Mouse (Mus musculus): ENCODE results near the gene Rbp1. TPM values are rescaled to one million over a fixed set of nuclear protein-coding genes. Genes with fewer than 3 reads are reported as not detected.

The Rbp1 gene
- polyA plus RNA-seq, 1 experiment = 2.2 TPM

DNA sequence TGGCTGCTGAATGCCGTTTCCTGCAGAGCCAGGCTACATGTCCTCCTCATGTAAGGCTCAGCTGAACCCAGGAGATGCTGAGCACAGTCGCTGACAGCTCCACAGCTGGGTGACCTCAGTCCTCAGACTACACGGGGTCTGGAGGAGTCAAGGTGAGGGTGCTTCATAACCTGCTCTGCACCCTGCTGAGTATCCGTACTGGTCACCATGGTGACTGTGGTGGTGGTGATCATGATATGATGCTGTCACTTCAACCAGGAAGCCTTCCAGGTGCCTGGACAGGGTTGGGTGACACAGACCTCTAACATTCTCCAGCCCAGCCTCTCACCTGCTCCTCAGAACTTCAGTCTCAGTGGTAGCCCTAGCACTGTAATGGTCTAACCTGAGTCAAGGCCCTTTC lies 15.1 kb downstream of the Rbp1 start:
- Histone ChIP-seq H3K4me1 (ENCODE audit: control insufficient read depth, insufficient read depth, insufficient read length, low read length) (no peaks in the 10 kb centered on the region), H3K4me3 (ENCODE audit: insufficient read depth, low read depth, low read length) (no peak overlapping the region), H3K27ac (replicated peaks; ENCODE audit: low read depth, low read length) (no peak overlapping the region)

DNA sequence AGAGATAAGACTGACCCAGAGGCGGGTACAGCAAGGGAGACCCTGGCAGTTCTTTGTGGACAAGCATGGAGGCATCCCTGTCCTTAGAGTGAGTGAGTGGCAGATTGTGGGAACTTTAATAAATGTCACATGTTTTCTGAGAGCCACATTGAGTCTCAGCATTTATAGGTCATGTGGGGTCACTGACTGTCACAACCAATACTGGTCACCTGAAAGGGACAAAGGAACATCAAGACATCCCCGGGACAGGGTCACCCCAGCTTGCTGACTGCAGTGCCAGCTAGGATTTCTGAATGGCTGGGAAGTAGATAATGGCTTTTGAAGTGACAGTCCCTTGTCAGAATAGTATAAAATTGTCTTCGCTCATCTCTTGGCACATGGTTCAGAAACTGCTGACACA lies 16.3 kb downstream of the Rbp1 start:
- Histone ChIP-seq H3K4me3 (ENCODE audit: insufficient read depth, low read depth, low read length) (no peak overlapping the region), H3K4me1 (ENCODE audit: control insufficient read depth, insufficient read depth, insufficient read length, low read length) (no peaks in the 10 kb centered on the region), H3K27ac (replicated peaks; ENCODE audit: low read depth, low read length) (no peak overlapping the region)

DNA sequence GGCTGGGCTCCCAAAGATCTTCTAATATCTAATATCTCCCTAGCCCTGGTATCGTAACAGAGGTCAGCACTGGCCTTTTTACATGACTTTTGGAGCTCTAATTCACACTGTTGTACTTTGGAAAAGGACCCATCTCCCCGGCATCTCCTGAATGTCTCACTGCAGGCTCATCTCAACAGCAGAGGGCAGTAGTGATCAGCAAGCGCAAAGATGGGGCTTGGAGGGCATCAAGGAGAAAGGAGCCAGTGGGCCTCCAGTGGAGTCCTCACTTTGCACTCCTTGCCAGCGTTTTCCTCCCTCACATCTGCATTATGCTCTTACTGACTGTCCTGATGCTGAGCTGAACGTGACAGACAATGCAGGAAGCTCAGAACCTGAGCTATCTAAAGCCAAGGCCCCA lies 19.9 kb downstream of the Rbp1 start:
- Histone ChIP-seq H3K4me3 (ENCODE audit: insufficient read depth, low read depth, low read length) (no peak overlapping the region), H3K4me1 (ENCODE audit: control insufficient read depth, insufficient read depth, insufficient read length, low read length) (no peaks in the 10 kb centered on the region), H3K27ac (replicated peaks; ENCODE audit: low read depth, low read length) (no peak overlapping the region)

DNA sequence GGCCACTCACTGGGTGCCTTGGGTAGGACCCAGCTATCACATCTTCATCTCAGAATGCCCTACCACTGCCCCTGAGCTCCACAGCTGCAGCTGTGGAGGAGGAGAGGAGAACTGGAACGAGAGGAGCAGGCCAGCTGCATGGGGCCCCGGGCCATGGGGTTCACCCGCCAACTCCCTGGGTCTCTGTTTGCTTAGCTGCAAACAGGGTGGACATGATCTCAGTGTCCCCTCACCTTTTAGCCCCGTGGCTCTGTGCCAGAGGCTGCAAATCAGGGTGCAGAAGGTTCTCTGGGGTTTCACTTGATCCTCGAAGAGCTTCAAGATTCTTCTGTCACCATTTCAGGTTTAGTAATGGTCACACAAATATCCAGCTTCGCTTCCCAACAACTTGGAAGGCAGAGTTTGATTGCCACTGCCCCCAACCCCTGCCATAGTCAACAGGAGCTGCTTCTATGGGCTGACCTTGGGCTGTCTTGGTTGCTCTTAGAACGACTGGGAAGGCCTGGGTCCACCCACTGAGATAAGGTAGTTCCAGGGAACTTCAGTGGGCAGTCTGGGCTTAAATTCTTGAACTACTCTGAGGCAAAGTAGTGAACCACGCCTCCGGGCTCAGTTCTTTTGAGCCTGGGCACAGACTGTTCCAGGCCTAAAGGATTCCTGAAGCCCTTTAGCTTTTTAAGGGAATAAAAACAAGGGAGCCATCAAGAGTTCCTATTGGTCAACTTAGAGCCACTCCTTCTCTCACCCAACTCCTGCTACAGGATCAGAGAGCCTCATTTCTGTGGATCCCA lies 22.8 kb downstream of the Rbp1 start:
- H3K4me3 ChIP-seq (ENCODE audit: insufficient read depth, low read depth, low read length) = no peak overlapping the region
- no peak overlapping the region for H3K27ac ChIP-seq (replicated peaks; ENCODE audit: low read depth, low read length)
- no peaks in the 10 kb centered on the region for H3K4me1 ChIP-seq (ENCODE audit: control insufficient read depth, insufficient read depth, insufficient read length, low read length)

DNA sequence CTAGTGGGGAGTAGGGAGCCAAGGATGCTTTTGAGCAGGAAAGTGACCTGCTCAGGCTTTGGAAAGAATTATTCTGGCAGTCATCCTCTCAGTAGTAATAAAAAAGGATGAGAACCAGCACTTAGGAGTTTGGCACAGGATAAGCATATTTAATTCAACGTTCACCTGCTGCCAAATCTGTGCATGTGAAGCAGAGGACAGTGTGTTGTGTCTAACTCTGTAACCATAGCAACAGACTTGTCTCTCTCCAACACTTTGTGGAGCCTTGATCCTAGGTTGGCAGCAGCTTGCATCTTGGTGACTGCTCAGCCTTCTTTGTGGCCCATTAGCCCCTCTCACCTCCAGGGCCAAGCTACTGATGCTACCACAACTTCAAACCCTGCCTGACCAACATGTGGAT lies 28.2 kb downstream of the Rbp1 start:
- Histone ChIP-seq H3K27ac (replicated peaks; ENCODE audit: low read depth, low read length) (no peak overlapping the region), H3K4me1 (ENCODE audit: control insufficient read depth, insufficient read depth, insufficient read length, low read length) (no peaks in the 10 kb centered on the region), H3K4me3 (ENCODE audit: insufficient read depth, low read depth, low read length) (no peak overlapping the region)

DNA sequence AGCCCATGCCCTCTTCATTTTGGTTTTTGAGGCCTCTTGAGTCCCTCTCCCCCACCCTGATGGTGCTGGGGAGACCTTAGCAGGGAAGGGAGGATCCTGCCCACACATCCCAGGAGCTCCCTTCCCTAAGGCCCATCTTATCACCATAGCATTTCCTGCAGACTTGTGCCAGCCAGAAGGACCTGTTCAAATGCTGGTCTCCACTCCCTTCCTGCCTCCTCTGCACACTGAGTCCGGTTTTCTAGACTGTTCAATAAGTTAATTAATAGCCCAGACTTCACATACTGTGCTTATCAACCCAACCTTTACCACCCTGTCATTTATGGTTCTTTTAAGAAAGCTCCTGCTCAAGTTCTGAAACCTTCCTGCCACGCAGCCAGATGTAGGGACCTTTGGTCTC lies 43.9 kb downstream of the Rbp1 start:
- H3K27ac ChIP-seq (replicated peaks; ENCODE audit: low read depth, low read length) = no peak overlapping the region
- H3K4me1 ChIP-seq (ENCODE audit: control insufficient read depth, insufficient read depth, insufficient read length, low read length) = no peaks in the 10 kb centered on the region
- H3K4me3 ChIP-seq (ENCODE audit: insufficient read depth, low read depth, low read length) = no peak overlapping the region

DNA sequence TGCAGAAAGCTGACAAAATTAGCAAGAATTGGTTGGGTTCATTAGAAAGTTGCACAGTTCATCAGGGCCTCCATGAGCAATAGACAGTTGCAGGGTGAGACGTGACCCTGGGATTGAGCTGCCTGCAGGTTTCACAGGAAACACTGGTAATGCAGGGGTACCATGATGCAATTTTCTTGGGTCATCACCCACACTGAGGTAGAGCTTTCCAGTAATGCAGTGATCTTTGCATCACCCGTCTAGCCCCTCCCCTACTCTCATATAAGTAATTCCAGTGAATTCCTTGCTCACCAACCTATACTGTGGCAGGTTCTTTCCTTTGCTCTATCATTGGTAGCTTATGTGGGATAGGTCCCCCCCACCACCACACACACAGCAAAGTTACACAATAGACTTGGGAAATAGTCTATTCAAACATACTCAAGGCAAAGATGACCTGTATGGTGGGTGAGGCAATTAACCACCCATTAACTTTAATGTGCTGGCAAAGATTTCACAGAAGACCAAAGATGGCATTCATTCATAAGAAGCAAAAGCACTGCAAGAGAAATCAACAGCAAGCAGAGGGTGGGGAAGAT lies 57.5 kb downstream of the Rbp1 start:
- H3K27ac ChIP-seq (replicated peaks; ENCODE audit: low read depth, low read length) = no peak overlapping the region
- H3K4me3 ChIP-seq (ENCODE audit: insufficient read depth, low read depth, low read length) = no peak overlapping the region
- no peaks in the 10 kb centered on the region for H3K4me1 ChIP-seq (ENCODE audit: control insufficient read depth, insufficient read depth, insufficient read length, low read length)

DNA sequence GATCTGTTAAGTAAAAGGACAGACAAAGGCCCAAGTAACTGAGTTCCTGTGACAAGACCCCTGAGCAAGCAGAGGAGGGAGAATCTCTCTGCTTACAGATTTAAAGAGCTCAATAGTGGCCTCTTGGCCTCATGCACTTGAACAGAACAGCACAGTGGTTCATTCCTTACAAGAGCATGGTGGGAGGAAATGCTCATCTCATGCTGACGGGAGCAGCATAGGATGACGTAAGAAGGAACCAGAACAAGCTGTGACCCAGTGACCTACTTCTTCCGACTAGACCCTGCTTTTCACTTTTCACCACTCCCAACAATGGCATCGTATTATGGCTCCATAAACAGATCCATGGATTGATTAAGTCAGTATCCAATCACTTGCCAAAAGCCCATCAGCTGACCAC lies 59.5 kb downstream of the Rbp1 start:
- Histone ChIP-seq H3K4me3 (ENCODE audit: insufficient read depth, low read depth, low read length) (no peak overlapping the region), H3K4me1 (ENCODE audit: control insufficient read depth, insufficient read depth, insufficient read length, low read length) (no peaks in the 10 kb centered on the region), H3K27ac (replicated peaks; ENCODE audit: low read depth, low read length) (no peak overlapping the region)

DNA sequence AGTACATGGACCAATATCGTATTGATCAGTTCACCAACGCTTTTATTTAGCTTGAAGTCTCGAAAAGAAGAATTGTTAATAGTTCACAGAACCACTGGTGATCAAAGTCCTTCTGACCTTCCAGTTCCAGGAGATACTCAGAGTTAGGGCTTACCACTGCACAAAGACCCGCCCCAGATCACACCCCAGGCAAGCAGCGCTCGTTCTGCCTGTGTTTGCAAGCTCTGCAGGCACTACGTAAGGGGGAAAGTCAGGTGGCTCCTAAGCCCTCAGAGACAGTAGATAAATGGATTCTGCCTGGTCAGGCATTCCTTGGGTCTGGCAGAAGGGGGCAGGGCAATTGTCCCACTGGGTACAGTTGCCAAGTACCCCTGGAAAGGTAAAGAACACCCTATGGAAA lies 62.3 kb downstream of the Rbp1 start:
- Histone ChIP-seq H3K4me3 (ENCODE audit: insufficient read depth, low read depth, low read length) (no peak overlapping the region), H3K4me1 (ENCODE audit: control insufficient read depth, insufficient read depth, insufficient read length, low read length) (no peaks in the 10 kb centered on the region), H3K27ac (replicated peaks; ENCODE audit: low read depth, low read length) (no peak overlapping the region)

DNA sequence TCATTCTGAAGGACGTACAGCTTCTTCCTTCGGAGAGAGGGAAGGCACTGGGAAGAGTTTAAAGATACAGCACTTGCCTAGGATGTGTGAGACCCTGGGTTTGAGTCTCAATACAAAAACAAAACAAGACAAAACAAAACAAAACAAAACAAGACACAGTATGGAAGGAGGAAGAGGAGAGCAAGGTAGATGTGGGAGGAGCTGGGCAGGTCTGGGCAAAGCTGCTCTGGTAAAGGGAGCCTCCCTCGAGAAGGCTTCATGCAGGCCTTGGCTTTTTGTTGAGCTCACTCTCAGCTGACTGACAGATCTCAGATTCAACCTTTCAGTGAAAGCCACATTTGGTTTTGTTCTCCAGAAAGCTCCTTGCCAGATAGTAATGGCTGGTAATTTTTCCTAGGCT lies 63.1 kb downstream of the Rbp1 start, which contains the start of gene Rbp2:
Rbp2 (plus strand) TSS at position 301 of the 400 bp plus-strand sequence.
- Histone ChIP-seq H3K4me1 (ENCODE audit: control insufficient read depth, insufficient read depth, insufficient read length, low read length) (no peaks in the 10 kb centered on the region), H3K27ac (replicated peaks; ENCODE audit: low read depth, low read length) (no peak within 1 kb of the TSS), H3K4me3 (ENCODE audit: insufficient read depth, low read depth, low read length) (no peak within 1 kb of the TSS)

DNA sequence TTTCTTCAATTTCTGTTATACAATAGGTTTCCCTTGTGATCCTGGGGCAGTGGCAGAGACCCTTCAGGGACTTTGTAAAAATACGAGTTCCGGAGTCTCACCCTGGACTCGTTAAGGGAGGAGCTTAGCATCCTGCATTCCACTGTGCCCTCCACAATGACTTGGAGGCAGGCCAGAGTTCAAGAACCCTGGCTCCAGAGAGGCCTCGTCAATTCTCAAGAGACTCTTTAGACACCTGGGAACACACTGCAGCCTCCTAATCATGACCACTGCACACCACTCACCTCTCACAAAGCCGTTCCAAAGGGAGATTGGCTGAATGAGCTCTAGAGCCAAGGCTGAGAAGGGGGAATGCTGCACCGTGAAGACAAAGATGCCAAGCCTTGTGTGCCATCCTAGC lies 64.5 kb downstream of the Rbp1 start:
- Histone ChIP-seq H3K27ac (replicated peaks; ENCODE audit: low read depth, low read length) (no peak overlapping the region), H3K4me1 (ENCODE audit: control insufficient read depth, insufficient read depth, insufficient read length, low read length) (no peaks in the 10 kb centered on the region), H3K4me3 (ENCODE audit: insufficient read depth, low read depth, low read length) (no peak overlapping the region)

DNA sequence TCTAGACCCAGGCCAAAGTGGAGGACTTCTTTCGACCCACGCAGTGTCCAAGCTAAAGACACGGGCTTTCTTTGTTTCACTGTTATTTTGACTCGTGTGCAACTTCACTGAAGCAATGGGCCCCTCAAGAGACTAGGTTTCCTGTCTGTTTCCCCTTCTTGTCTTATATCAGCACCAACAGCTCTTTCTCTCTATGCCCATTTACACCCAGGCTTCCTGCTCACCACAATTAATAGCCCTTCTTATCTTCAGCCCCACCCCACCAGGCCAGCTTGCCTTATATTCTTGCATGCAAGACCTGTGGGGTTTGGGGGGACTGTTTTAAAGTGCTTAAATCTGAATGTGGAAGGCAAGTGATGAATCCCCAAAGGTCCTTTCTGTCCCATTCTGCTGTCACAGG lies 66.8 kb downstream of the Rbp1 start:
- Histone ChIP-seq H3K27ac (replicated peaks; ENCODE audit: low read depth, low read length) (no peak overlapping the region), H3K4me1 (ENCODE audit: control insufficient read depth, insufficient read depth, insufficient read length, low read length) (no peaks in the 10 kb centered on the region), H3K4me3 (ENCODE audit: insufficient read depth, low read depth, low read length) (no peak overlapping the region)

DNA sequence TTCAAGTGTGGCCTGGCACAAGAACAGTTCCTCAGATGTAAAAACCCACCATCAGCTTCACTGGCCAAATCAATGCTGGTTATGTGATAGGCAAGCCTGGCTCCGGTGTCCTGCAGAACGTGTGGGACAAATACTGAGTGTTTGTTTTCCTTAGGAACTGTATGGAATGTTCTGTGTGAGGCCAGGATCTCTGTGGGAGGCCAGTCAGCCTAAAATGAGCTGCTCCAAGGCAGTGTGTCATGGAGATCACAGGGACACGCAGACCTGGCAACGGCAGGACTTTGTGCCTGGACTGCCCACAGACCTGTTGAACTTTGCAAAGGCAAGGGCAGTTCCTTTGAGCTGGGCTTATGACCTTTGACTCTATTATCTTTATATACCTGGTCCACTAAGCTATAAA lies 67.4 kb downstream of the Rbp1 start:
- no peak overlapping the region for H3K4me3 ChIP-seq (ENCODE audit: insufficient read depth, low read depth, low read length)
- no peaks in the 10 kb centered on the region for H3K4me1 ChIP-seq (ENCODE audit: control insufficient read depth, insufficient read depth, insufficient read length, low read length)
- no peak overlapping the region for H3K27ac ChIP-seq (replicated peaks; ENCODE audit: low read depth, low read length)

DNA sequence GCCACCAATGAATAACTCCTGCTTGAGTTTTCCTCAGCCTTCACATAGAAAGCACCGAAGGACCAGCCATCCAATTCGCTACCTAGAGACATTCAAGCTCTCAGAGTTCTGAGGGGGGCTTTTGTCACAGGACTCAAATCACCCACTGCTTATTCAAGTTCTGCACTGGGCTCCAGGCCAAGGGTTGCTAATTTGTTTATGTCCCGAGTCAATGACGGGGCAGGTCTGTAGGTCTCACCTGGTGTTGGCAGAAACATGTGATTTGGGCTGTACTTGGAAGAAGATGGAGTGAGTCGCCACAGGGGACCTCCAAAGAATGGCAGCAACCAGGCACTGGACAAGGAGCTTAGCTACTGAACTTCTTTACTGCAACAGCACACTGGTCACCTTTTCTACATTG lies 68.3 kb downstream of the Rbp1 start:
- H3K4me1 ChIP-seq (ENCODE audit: control insufficient read depth, insufficient read depth, insufficient read length, low read length) = no peaks in the 10 kb centered on the region
- H3K4me3 ChIP-seq (ENCODE audit: insufficient read depth, low read depth, low read length) = no peak overlapping the region
- no peak overlapping the region for H3K27ac ChIP-seq (replicated peaks; ENCODE audit: low read depth, low read length)

DNA sequence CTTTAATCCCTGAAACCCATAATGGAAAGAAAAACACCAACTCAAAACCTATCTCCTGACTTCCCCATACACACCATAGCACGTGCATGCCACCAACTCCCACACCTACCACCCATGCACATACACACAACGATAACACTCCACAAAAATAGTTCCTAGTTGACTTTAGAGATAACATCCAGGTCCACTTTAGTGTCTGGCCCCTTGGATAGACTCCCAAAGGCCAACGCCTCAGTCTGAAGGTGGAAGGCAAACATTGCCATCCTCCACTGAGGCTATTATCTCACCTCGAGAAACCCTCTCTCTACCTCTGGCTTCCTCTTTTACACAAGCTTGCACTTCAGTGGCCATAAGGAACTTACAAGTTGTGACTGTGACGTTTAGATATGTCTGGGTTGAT lies 69.5 kb downstream of the Rbp1 start:
- Histone ChIP-seq H3K4me3 (ENCODE audit: insufficient read depth, low read depth, low read length) (no peak overlapping the region), H3K27ac (replicated peaks; ENCODE audit: low read depth, low read length) (no peak overlapping the region), H3K4me1 (ENCODE audit: control insufficient read depth, insufficient read depth, insufficient read length, low read length) (0 out of 2 replicates have a peak, but pooled peaks cover 3% of the 10 kb centered on the region)

DNA sequence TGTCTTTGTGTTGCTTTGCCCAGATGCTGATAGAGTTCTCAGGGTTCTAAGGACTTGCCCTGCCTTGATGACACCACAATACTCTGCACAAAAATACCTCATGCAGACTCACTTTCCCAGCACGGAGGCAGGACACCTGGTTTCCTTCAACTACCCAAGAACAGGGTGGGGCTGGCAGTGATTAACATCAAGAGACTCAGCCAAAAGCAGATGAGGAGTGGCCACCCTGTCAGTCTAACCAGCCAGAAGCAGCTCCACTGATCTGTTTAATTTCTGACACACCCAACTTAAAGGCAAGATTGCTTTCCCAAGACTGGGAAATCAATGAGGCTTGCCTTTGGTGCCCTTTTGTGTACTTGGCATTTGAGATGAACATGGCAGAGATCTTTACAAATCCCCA lies 70.1 kb downstream of the Rbp1 start:
- Histone ChIP-seq H3K4me3 (ENCODE audit: insufficient read depth, low read depth, low read length) (no peak overlapping the region), H3K4me1 (ENCODE audit: control insufficient read depth, insufficient read depth, insufficient read length, low read length) (0 out of 2 replicates have a peak, but pooled peaks cover 3% of the 10 kb centered on the region), H3K27ac (replicated peaks; ENCODE audit: low read depth, low read length) (no peak overlapping the region)
